Mouse (Mus musculus): Measurements from ENCODE around the gene Zc3h12b.

The Zc3h12b gene

GRCm38 (mm10) chrX:95711227-95712111 is at the start of gene Zc3h12b:
Gene Zc3h12b, plus strand, starts transcription at chrX:95711678.
- DNase-seq (ENCODE audit: low spot score in 2 of 2), result peak; percentile 7 to 23

- no peak for DNase-seq (ENCODE audit: low spot score in 2 of 2)
Measured at GRCm38 (mm10) chrX:95682206-95682605, 29.3 kb upstream of the Zc3h12b start.

GRCm38 (mm10) chrX:95687119-95687518 is 24.4 kb upstream of the Zc3h12b start:
- DNase-seq (ENCODE audit: low spot score in 2 of 2), result peak in 1 of 2 experiments; percentile 2

GRCm38 (mm10) chrX:95738253-95738652 is 26.8 kb downstream of the Zc3h12b start:
- no peak for DNase-seq (ENCODE audit: low spot score in 2 of 2)

GRCm38 (mm10) chrX:95795881-95796280 is 84.4 kb downstream of the Zc3h12b start:
- DNase-seq (ENCODE audit: low spot score in 2 of 2), result no peak

- no peak for DNase-seq (ENCODE audit: low spot score in 2 of 2)
Measured at GRCm38 (mm10) chrX:95801790-95802189, 90.3 kb downstream of the Zc3h12b start.

GRCm38 (mm10) chrX:95852806-95853205 is 141.3 kb downstream of the Zc3h12b start:
- no peak for DNase-seq (ENCODE audit: low spot score in 2 of 2)

- DNase-seq (ENCODE audit: low spot score in 2 of 2), result no peak
Measured at GRCm38 (mm10) chrX:95881111-95881510, 169.6 kb downstream of the Zc3h12b start.

GRCm38 (mm10) chrX:95902716-95903115 is 191.2 kb downstream of the Zc3h12b start:
- DNase-seq (ENCODE audit: low spot score in 2 of 2), result no peak

- DNase-seq (ENCODE audit: low spot score in 2 of 2), result no peak
Measured at GRCm38 (mm10) chrX:95935481-95935880, 224.0 kb downstream of the Zc3h12b start.

GRCm38 (mm10) chrX:95945496-95945895 is 234.0 kb downstream of the Zc3h12b start:
- no peak for DNase-seq (ENCODE audit: low spot score in 2 of 2)

- no peak for DNase-seq (ENCODE audit: low spot score in 2 of 2)
Measured at GRCm38 (mm10) chrX:95948135-95948534, 236.7 kb downstream of the Zc3h12b start.

- DNase-seq (ENCODE audit: low spot score in 2 of 2), result peak in 1 of 2 experiments; percentile 4
Measured at GRCm38 (mm10) chrX:95950776-95951175, 239.3 kb downstream of the Zc3h12b start.

- peak; percentile 88 to 91 for DNase-seq (ENCODE audit: low spot score in 2 of 2)
Measured at GRCm38 (mm10) chrX:95956497-95957293, 245.2 kb downstream of the Zc3h12b start, which contains the start of gene Las1l. Gene Las1l, minus strand, starts transcription at chrX:95956962.

GRCm38 (mm10) chrX:95957461-95957860 is 246.0 kb downstream of the Zc3h12b start:
- DNase-seq (ENCODE audit: low spot score in 2 of 2), result peak in 1 of 2 experiments; percentile 1

- DNase-seq (ENCODE audit: low spot score in 2 of 2), result no peak
Measured at GRCm38 (mm10) chrX:95963366-95963765, 251.9 kb downstream of the Zc3h12b start.

GRCm38 (mm10) chrX:95965036-95965435 is 253.6 kb downstream of the Zc3h12b start:
- no peak for DNase-seq (ENCODE audit: low spot score in 2 of 2)

GRCm38 (mm10) chrX:95967847-95968593 is 256.5 kb downstream of the Zc3h12b start:
- peak; percentile 68 to 70 for DNase-seq (ENCODE audit: low spot score in 2 of 2)

GRCm38 (mm10) chrX:95968594-95968965 is 257.1 kb downstream of the Zc3h12b start:
- DNase-seq (ENCODE audit: low spot score in 2 of 2), result peak; percentile 79 to 80

GRCm38 (mm10) chrX:95969116-95969515 is 257.6 kb downstream of the Zc3h12b start:
- no peak for DNase-seq (ENCODE audit: low spot score in 2 of 2)

- DNase-seq (ENCODE audit: low spot score in 2 of 2), result no peak
Measured at GRCm38 (mm10) chrX:95969936-95970335, 258.5 kb downstream of the Zc3h12b start.
